Mouse (Mus musculus) heart, embryonic 15.5 days (tissue): ENCODE data around the gene Fhl3. TPM values are rescaled to one million over a fixed set of nuclear protein-coding genes. Genes with fewer than 3 reads are reported as not detected.
A peak's percentile ranks its signal among the peaks of the same experiment; 100 is the strongest.

Experiments
- ATAC-seq: fragments of 200-750 bp; cut with Nextera tagmentation; replicated peaks from 2 replicates; pipeline ENCODE4 v1.8.0; 2017; ENCODE audit warnings: low read depth, moderate TSS enrichment; ENCODE audit not compliant: insufficient number of reproducible peaks, insufficient read depth, low FRiP score
- H3K27ac ChIP-seq: fragments of 300-500 bp; sonication (generic); 2 replicates; pipeline ENCODE4 v1.5.1; 2015; ENCODE audit warnings: mild to moderate bottlenecking, inconsistent platforms
- H3K27me3 ChIP-seq: fragments of 300-500 bp; sonication (generic); 2 replicates; pipeline ENCODE4 v1.6.1; 2015; ENCODE audit warnings: inconsistent platforms
- H3K36me3 ChIP-seq: fragments of 300-500 bp; sonication (generic); 2 replicates; pipeline ENCODE4 v1.6.1; 2015; ENCODE audit warnings: mild to moderate bottlenecking, inconsistent platforms
- H3K4me1 ChIP-seq: fragments of 300-500 bp; sonication (generic); replicated peaks from 2 replicates; pipeline ENCODE4 v1.6.1; 2015; ENCODE audit warnings: inconsistent platforms
- H3K4me2 ChIP-seq: fragments of 300-500 bp; sonication (generic); 2 replicates; pipeline ENCODE4 v1.6.1; 2015; ENCODE audit warnings: inconsistent platforms, mild to moderate bottlenecking, moderate library complexity
- H3K4me3 ChIP-seq: fragments of 300-500 bp; sonication (generic); 2 replicates; pipeline ENCODE4 v1.5.1; 2015; ENCODE audit warnings: mild to moderate bottlenecking, inconsistent platforms
- H3K9ac ChIP-seq: fragments of 300-500 bp; sonication (generic); 2 replicates; pipeline ENCODE4 v1.6.1; 2015; ENCODE audit warnings: mild to moderate bottlenecking, inconsistent platforms
- H3K9me3 ChIP-seq: fragments of 300-500 bp; sonication (generic); replicated peaks from 2 replicates; pipeline ENCODE4 v1.6.1; 2016; ENCODE audit warnings: inconsistent platforms
- WGBS: fragments of 180-500 bp; shearing (Covaris S2); methylation state at CpG from one replicate; pipeline ENCODE4 v1.1.7; 2015; ENCODE audit warnings: mixed read lengths; 5-methylcytosine and 5-hydroxymethylcytosine counted together
- polyA plus RNA-seq: library from polyadenylated mRNA; unstranded; fragments of >200 nt; fragmentation: Nextera tagmentation; extraction: Ambion mirVana; gene quantifications from 2 replicates; pipeline ENCODE4 v1.2.1, GENCODE M21; 2015

Fhl3 gene
- polyA plus RNA-seq, result 6.2 and 7.5 TPM in 2 replicates

- Histone ChIP-seq H3K4me3 (peak within 1 kb of the TSS; percentile 68), H3K9me3 (no peaks in the 10 kb centered on the region), H3K9ac (peak within 1 kb of the TSS; percentile 75), H3K4me2 (peak within 1 kb of the TSS; percentile 81), H3K36me3 (no peaks in the 10 kb centered on the region), H3K4me1 (peaks cover 52% of the 10 kb centered on the region), H3K27ac (peak within 1 kb of the TSS; percentile 77), H3K27me3 (0 out of 2 replicates have a peak, but pooled peaks cover 7% of the 10 kb centered on the region)
- peak; percentile 61 for ATAC-seq
- WGBS, result under 1% methylated on average over 56 of the region's 59 CpGs
These were observed at the start of gene Fhl3 for GRCm38 (mm10) chr4:124700248-124700971. TSS of gene Fhl3 (plus strand) at chr4:124700701.

GRCm38 (mm10) chr4:124652886-124653285 is 47.6 kb upstream of the Fhl3 start:
- H3K27ac ChIP-seq, result peak overlapping the region; percentile 78
- ATAC-seq, result peak; percentile 85
- no peak overlapping the region for H3K9ac ChIP-seq
- no peaks in the 10 kb centered on the region for H3K9me3 ChIP-seq
- H3K4me2 ChIP-seq, result peak overlapping the region; percentile 26
- WGBS, result 9% methylated on average over 9 of the region's 9 CpGs
- no peak overlapping the region for H3K4me3 ChIP-seq
- peaks cover 52% of the 10 kb centered on the region for H3K27me3 ChIP-seq
- H3K36me3 ChIP-seq, result no peaks in the 10 kb centered on the region
- peaks cover 30% of the 10 kb centered on the region for H3K4me1 ChIP-seq

- H3K27ac ChIP-seq, result no peak within 1 kb of the TSS
- peak within 1 kb of the TSS; percentile 75 for H3K4me3 ChIP-seq
- 3% methylated on average over 15 of the region's 15 CpGs for WGBS
- H3K9ac ChIP-seq, result peak within 1 kb of the TSS; percentile 55
- H3K27me3 ChIP-seq, result peaks cover 76% of the 10 kb centered on the region
- H3K9me3 ChIP-seq, result no peaks in the 10 kb centered on the region
- no peak for ATAC-seq
- no peaks in the 10 kb centered on the region for H3K36me3 ChIP-seq
- H3K4me1 ChIP-seq, result peaks cover 48% of the 10 kb centered on the region
- H3K4me2 ChIP-seq, result peak within 1 kb of the TSS; percentile 99
These were observed 44.0 kb upstream of the Fhl3 start, which contains the start of gene Pou3f1 for GRCm38 (mm10) chr4:124656518-124656853. TSS of gene Pou3f1 (plus strand) at chr4:124656807.

- H3K4me3 ChIP-seq, result peak overlapping the region; percentile 75
- peak overlapping the region; percentile 55 for H3K9ac ChIP-seq
- peaks cover 82% of the 10 kb centered on the region for H3K27me3 ChIP-seq
- no peaks in the 10 kb centered on the region for H3K36me3 ChIP-seq
- whole genome bisulfite sequencing, result under 1% methylated on average over 84 of the region's 92 CpGs
- peak overlapping the region; percentile 99 for H3K4me2 ChIP-seq
- H3K27ac ChIP-seq, result no peak overlapping the region
- H3K9me3 ChIP-seq, result no peaks in the 10 kb centered on the region
- ATAC-seq, result peak; percentile 84
- peaks cover 47% of the 10 kb centered on the region for H3K4me1 ChIP-seq
These were observed 43.4 kb upstream of the Fhl3 start for GRCm38 (mm10) chr4:124656854-124657650.

GRCm38 (mm10) chr4:124657781-124658180 is 42.7 kb upstream of the Fhl3 start:
- H3K9me3 ChIP-seq, result no peaks in the 10 kb centered on the region
- peak overlapping the region; percentile 40; the same call in 1 of the 2 replicates for H3K9ac ChIP-seq
- no peak for ATAC-seq
- peak overlapping the region; percentile 99 for H3K4me2 ChIP-seq
- peak overlapping the region; percentile 75 for H3K4me3 ChIP-seq
- peaks cover 40% of the 10 kb centered on the region for H3K4me1 ChIP-seq
- no peak overlapping the region for H3K27ac ChIP-seq
- peaks cover 89% of the 10 kb centered on the region for H3K27me3 ChIP-seq
- WGBS, result under 1% methylated on average over 47 of the region's 61 CpGs
- no peaks in the 10 kb centered on the region for H3K36me3 ChIP-seq

GRCm38 (mm10) chr4:124658412-124658851 is 42.1 kb upstream of the Fhl3 start:
- H3K9me3 ChIP-seq, result no peaks in the 10 kb centered on the region
- no peaks in the 10 kb centered on the region for H3K36me3 ChIP-seq
- H3K9ac ChIP-seq, result no peak overlapping the region
- peaks cover 94% of the 10 kb centered on the region for H3K27me3 ChIP-seq
- H3K4me2 ChIP-seq, result peak overlapping the region; percentile 99
- WGBS, result 2% methylated on average over 39 of the region's 39 CpGs
- peak overlapping the region; percentile 75 for H3K4me3 ChIP-seq
- no peak overlapping the region for H3K27ac ChIP-seq
- no peak for ATAC-seq
- H3K4me1 ChIP-seq, result peaks cover 36% of the 10 kb centered on the region

GRCm38 (mm10) chr4:124659251-124660217 is 41.0 kb upstream of the Fhl3 start:
- no peak overlapping the region for H3K27ac ChIP-seq
- H3K4me3 ChIP-seq, result peak overlapping the region; percentile 75
- H3K9ac ChIP-seq, result no peak overlapping the region
- peaks cover 34% of the 10 kb centered on the region for H3K4me1 ChIP-seq
- peak overlapping the region; percentile 59 for H3K4me2 ChIP-seq
- H3K27me3 ChIP-seq, result peaks cover 95% of the 10 kb centered on the region
- H3K9me3 ChIP-seq, result no peaks in the 10 kb centered on the region
- 3% methylated on average over 68 of the region's 68 CpGs for WGBS
- H3K36me3 ChIP-seq, result no peaks in the 10 kb centered on the region
- ATAC-seq, result no peak

GRCm38 (mm10) chr4:124660603-124661002 is 39.9 kb upstream of the Fhl3 start:
- H3K27ac ChIP-seq, result no peak overlapping the region
- no peak overlapping the region for H3K9ac ChIP-seq
- H3K36me3 ChIP-seq, result no peaks in the 10 kb centered on the region
- no peak overlapping the region for H3K4me2 ChIP-seq
- ATAC-seq, result no peak
- no peaks in the 10 kb centered on the region for H3K9me3 ChIP-seq
- H3K27me3 ChIP-seq, result peaks cover 95% of the 10 kb centered on the region
- 54% methylated on average over 3 of the region's 3 CpGs for WGBS
- H3K4me1 ChIP-seq, result peaks cover 34% of the 10 kb centered on the region
- H3K4me3 ChIP-seq, result no peak overlapping the region

- 45% methylated on average over 3 of the region's 3 CpGs for WGBS
- H3K27me3 ChIP-seq, result peaks cover 97% of the 10 kb centered on the region
- H3K27ac ChIP-seq, result no peak overlapping the region
- H3K4me2 ChIP-seq, result no peak overlapping the region
- peaks cover 16% of the 10 kb centered on the region for H3K4me1 ChIP-seq
- H3K4me3 ChIP-seq, result no peak overlapping the region
- no peak for ATAC-seq
- no peaks in the 10 kb centered on the region for H3K36me3 ChIP-seq
- H3K9ac ChIP-seq, result no peak overlapping the region
- no peaks in the 10 kb centered on the region for H3K9me3 ChIP-seq
These were observed 37.5 kb upstream of the Fhl3 start for GRCm38 (mm10) chr4:124663034-124663433.

- Histone ChIP-seq H3K9ac (no peak overlapping the region), H3K36me3 (no peaks in the 10 kb centered on the region), H3K4me3 (no peak overlapping the region), H3K9me3 (no peaks in the 10 kb centered on the region), H3K27ac (no peak overlapping the region), H3K27me3 (peaks cover 98% of the 10 kb centered on the region), H3K4me1 (peaks cover 8% of the 10 kb centered on the region), H3K4me2 (no peak overlapping the region)
- 72% methylated on average over 9 of the region's 9 CpGs for WGBS
- ATAC-seq, result no peak
These were observed 36.3 kb upstream of the Fhl3 start for GRCm38 (mm10) chr4:124664185-124664584.
